Mouse (Mus musculus): Measurements from ENCODE around the gene 1110065P20Rik.

1110065P20Rik gene

DNA sequence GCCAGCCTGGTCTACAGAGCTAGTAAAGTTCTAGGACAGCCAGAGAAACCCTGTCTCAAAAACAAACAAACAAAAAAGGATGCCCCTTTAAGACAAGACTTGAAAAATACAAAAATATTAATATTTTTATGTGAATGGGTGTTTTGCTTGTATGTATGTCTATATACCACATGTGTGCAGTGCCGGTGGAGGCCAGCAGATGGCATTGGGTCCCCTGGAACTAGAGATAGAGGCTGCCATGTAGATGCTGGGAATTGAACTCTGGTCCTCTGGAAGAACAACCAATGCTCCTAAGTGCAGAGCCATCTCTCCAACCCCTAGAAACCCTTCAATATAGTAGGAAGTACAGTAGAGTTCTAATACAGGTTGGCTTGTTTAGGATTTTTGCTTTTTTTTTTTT is 10.0 kb downstream of the 1110065P20Rik start:
- no peak for DNase-seq (ENCODE audit: low spot score)

DNA sequence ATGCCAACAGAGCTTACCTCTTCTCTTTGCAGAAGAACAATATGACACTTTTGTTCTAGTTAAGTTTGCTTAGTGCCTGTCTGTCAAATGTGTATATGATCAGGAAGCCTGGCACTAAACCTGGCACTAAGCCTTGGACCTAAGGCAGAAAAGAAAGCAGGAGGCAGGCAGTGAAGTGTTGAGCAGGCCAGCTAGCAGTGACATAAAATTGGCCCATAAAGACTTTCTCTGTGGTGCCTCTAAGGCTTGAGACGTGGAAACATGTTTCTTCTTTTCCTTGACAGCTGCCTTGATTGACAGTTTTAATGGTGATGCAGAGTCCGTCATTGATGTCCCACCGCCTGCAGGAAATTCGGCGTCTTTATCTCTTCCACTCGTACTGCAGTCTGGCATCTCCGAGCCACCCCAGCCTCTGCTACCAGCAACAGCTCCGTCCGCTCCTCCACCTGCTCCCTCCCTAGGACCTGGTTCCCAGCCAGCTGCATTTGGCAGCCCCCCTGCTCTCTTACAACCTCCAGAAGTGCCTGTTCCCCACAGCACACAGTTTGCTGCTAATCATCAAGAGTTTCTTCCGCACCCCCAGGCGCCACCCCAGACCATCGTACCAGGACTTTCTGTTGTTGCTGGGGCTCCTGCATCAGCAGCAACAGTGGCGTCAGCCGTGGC is 12.8 kb downstream of the 1110065P20Rik start:
- no peak for DNase-seq (ENCODE audit: low spot score)

DNA sequence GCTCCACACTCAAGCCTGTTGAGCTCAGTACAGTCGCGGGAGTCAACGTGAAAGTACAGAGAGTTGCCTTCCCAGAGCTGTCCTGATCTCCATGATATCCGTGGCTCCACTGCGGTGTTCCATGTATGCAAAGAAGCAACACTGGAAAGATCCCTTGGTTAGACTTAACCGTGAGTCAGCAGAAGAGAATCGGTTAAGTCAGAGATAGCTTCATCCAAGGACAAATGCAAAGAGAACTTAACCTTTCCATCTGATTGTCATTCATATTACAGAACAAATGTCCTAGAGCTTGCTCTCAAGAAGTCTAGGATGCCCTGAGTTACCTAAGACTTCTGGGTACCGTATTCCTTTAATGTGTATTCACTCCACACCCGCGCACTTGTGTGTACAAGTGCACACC is 18.2 kb downstream of the 1110065P20Rik start:
- no peak for DNase-seq (ENCODE audit: low spot score)

DNA sequence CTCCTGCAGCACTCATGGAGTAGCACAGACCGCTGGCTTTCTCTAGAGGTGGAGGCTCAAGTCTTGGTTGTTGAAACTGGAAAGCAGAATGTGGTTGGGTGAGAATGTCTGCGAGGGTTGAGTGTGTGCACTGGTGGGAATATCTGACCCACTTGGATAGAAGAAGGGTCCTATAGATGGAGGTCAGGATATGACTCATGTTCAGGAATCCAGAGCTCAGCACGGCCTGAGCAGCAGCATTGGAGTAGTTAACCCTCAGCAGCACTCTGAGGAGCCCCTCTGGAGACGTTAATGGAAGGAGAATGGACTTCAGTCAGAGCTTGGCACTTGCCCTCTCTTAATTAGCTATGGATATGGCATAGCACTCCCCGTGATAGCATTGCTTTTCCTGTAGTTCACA is 21.3 kb downstream of the 1110065P20Rik start:
- no peak for DNase-seq (ENCODE audit: low spot score)

DNA sequence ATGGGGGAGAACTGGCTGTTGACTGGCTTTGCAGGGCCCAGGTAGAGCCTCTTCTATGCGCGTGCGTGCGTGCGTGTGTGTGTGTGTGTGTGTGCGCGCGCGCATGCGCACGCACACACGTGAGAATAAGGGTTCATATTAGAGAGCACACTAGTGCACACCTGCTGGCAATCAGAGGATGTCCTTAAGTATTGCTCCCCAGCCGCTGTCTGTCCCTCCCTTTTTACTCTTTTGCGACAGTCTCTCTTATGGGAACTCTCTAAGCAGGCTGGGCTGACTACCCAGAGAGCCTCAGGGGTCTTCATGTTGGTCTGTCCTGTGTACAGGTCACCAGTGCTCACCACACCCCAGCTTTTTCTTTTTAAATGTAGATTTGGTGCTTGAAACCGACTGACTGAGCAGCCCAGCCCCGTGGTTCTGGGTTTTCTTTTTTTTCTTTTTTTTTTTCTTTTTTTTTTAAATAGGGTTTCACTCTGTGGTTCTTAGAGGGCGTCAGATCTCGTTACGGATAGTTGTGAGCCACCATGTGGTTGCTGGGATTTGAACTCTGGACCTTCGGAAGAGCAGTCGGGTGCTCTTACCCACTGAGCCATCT is 25.5 kb downstream of the 1110065P20Rik start:
- no peak for DNase-seq (ENCODE audit: low spot score)

- DNase-seq (ENCODE audit: low spot score), result no peak
Observed at GRCm38 (mm10) chr4:124824967-124825366, 26.0 kb downstream of the 1110065P20Rik start.

DNA sequence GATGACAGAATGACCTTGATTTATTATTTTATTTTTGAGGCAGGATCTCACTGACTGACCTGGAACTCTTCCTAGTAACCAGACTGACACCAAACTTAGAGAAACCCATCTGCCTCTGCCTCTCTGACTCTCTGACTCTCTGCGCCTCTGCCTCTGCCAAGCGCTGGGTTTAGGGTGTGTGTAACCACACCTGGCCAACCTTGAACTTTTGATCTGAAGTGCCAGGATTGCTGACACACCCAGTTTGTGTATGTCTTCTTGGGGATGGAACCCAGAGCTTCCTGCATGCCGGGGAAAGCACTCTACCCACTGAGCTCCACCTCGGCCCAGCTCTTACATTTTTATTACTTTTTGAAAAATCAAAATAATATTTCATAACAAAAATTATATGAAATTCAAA is 32.2 kb downstream of the 1110065P20Rik start:
- no peak for DNase-seq (ENCODE audit: low spot score)

DNA sequence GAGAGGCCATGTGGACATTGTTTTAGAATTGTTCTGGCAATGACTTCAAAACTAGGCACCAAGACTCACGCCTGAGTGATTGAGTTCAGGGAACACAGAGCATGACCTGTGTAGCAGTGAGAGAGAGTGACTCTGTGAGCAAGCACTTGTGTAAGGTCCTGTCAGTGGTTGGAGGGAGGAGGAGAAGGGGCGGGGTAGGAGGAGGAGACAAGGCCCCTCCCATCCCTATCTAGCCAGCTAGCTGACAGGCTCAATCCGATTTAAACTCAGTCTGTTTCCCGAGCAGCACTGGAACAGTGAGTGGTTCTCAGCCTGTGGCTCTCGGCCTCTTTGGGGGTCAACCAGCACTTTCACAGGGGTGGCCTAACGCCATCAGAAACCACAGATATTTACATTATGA is 33.2 kb downstream of the 1110065P20Rik start:
- peak; percentile 68 for DNase-seq (ENCODE audit: low spot score)

- no peak for DNase-seq (ENCODE audit: low spot score)
Observed at GRCm38 (mm10) chr4:124815901-124816300, 35.1 kb downstream of the 1110065P20Rik start.

DNA sequence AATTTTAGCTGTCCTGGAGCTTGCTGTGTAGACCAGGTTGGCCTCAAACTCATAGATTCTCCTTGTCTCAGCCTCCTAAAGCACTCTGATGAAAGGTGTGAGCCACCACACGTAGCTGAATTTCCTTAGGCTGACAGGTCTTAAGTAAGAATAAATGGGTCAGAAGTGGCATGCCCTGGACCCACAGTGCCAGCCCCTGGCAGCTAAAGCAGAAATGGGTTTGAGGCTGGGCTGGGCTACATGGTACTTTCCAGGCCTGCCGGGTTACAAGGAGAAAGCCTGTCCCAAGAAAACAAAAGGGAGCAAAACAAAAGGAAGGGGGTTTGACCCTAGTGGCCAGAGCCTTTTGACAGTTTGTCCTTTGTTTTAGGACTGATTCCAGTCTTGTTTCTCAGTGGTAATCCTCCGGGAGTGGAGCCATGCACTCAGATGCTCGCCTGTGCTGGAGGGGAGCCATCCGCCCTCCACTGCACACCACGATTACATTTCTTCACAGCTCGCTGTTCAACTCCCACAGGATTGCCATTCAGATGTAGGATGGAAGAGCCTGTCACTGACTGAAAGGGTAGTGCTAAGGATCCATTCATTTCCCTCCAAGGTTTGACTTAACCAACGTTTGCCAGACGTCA is 39.5 kb downstream of the 1110065P20Rik start:
- no peak for DNase-seq (ENCODE audit: low spot score)

- DNase-seq (ENCODE audit: low spot score), result no peak
Observed at GRCm38 (mm10) chr4:124810056-124810455, 40.9 kb downstream of the 1110065P20Rik start.

GRCm38 (mm10) chr4:124809136-124809883 is 41.7 kb downstream of the 1110065P20Rik start:
- no peak for DNase-seq (ENCODE audit: low spot score)

GRCm38 (mm10) chr4:124808511-124808910 is 42.5 kb downstream of the 1110065P20Rik start:
- DNase-seq (ENCODE audit: low spot score), result no peak

DNA sequence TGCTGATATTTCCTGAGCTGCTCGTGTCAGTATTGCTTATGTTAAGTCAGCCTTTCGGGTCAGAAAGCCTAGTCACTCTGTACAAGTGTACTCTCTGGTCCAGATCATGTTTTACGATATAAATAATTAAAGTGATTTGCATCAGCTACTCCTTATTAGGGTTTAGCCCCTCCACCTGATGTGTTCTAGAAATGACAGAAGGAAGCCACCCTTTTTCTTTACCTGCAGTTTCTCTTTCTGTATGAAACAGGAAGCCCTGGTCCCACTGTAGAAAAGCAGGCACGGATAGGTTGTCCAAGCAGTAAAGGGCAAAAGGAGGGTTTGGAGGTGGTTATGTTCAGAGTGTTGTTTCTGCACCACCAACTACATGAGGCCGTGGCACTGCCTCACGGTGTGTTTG is 47.6 kb downstream of the 1110065P20Rik start:
- DNase-seq (ENCODE audit: low spot score), result no peak

- DNase-seq (ENCODE audit: low spot score), result peak; percentile 96
Observed at GRCm38 (mm10) chr4:124802309-124803260, 48.4 kb downstream of the 1110065P20Rik start.

DNA sequence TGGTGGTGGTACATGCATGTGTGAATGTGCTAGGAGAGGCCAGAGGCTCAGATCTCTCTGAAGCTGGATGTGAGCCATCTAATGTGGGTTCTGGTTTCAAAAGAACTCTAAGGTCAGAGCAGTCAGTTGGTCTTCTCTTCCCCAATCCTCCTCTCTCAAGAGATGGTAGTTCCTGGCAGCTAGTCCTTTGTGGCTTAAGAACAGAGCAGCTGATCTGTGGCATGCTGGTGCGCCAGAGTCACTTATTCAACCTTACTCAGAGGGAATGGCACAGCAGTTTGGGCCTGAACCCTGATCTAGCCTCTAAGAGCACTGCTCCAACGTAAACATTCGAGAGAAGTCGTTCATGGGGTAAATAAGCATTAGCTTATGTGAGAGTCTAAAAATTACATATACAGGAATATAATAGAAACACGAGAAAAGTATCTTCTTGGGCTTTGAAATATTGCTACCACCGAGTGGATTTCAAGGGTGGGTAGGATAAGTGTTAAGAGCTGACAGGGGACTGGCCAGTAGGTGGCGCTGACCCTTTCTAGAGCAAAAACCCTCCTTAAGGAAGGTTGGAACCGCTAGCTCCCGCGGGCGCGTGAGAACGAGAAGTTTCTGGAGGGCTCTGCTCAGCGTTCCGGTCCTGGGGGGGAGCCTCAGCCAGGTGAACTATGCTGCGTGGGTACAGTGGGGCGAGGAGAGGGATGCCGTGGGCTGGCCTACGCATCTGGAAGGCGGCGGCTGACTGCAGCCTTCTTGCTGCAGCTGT is 49.3 kb downstream of the 1110065P20Rik start, which contains the start of gene Mtf1:
TSS of gene Mtf1 (plus strand) at position 553 of the 757 bp plus-strand sequence.
- peak; percentile 92 for DNase-seq (ENCODE audit: low spot score)
